Mouse (Mus musculus): Measurements from ENCODE around the gene Kif3a. TPM values are rescaled to one million over a fixed set of nuclear protein-coding genes. Genes with fewer than 3 reads are reported as not detected.

Kif3a gene
- total RNA-seq, 2 experiments from 2014 or later: 8.2 to 10.0 TPM

DNA sequence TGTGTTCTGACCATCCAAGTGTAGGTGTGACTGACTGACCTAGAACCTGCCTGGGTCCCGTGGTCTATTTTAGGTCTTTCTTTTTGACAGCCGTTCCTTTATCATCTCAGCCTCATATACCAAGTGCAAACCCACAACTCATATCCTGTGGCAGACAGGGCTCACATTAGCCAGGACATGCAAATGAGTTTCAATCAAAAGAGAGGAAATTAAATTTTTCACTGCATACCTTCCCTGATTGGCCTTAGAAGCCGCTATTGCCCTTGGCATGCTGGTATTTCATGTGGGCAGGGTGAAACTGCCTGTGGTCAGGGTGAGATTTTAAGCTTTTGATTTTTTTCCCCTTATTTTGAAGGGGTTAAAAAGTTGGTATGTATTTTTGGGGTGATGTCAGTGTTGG lies 42.5 kb downstream of the Kif3a start:
- no peak for DNase-seq
- intact Hi-C loops (cut with DNase I): no loop called here

DNA sequence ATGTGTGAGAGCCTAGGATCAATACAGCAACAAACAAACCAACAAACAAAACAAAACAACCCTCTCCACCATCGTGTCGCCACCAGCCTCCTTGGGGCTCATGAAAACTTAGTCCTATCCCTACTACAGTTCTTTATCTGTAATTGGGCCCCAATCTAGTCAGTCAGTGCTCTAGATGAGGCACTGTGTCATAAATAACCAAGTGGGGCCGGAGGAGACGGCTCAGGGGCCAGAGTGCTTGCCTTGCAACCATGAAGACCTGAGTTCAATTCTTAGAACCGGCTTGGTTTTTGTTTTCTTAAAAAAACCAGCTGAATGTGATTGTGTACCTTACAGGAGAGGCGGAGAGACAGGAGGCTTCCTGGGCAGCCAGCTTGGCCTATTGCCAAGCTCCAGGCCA lies 48.0 kb downstream of the Kif3a start:
- no peak for DNase-seq
- intact Hi-C loops (cut with DNase I): no loop called here

DNA sequence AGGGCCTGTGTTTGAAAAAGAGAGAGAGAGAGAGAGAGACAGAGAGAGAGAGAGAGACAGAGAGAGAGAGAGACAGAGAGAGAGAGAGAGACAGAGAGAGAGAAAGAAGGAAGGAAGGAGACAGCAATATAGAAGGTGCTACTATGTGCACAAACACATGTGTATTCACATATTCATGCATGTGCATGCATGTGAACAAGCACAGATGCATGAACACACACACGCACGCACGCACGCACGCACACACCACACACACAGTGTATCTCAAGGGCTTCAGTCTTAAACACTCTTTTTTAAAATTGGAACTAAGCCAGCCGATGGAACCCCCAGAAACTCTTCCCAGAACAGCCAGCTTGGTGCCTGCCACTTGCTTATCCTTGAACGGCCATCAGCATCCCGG lies 48.4 kb downstream of the Kif3a start:
- intact Hi-C loops (cut with DNase I): no loop called here
- no peak for DNase-seq

DNA sequence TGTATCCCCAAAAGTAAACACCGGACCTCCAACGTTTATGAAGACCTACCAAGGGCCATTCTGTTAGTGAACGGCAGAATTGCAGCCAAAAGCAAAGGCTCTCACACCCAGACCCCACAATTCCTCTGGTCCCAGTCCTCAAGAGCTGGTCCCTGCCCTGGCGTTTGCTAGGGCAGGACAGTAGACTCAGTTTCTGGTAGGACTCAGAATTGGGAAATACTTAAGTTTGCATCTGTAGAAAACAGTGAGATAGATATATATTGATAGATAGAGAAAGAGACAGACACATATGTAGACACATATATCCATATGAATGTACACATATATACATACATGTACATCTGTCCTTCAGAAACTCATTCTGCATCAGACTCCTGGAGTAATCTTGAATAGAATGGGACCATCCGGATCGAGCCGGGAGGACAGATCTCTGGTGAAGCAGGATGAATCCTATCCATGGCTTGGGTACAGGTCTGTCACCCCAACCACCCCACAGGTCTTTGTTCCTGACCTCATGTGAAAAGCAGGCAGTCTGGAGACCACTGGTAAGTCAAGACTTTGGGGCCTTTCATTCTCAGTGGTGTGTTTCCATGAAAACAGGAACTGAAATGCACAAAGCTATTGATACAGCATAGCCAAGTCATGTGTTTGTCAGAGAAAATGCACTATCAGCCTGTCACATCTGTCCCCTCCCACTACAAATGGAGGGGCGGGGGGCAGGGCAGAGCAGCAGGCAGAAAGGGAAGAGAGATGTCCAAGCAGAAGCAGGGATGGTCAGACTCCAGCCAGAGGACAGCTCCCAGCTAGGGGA lies 49.8 kb downstream of the Kif3a start:
- no peak for DNase-seq
- intact Hi-C loops (cut with DNase I): no loop called here

DNA sequence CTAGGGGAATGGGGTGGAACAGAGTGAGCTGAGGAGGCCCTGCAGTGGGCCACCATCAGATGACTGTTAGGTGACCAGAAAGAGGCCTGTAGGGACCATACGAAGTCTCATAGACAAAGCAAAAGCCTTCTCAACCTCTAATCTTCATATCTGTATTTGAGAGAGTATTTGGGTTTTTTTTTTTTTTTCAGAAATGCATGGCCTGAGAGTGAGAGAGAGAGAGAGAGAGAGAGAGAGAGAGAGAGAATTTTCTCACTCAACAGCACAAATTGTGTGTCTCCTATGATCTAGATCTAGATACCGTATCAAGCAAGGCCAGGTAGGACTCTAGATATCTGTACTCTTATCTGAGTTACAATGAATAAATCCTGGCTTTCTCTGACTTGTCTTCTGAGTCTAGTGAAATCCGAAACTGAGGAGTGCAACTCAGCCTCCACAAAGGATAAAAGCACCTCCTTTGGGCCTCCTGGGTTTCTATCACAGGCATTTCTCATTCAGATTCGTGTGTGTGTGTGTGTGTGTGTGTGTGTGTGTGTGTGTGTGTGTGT lies 50.5 kb downstream of the Kif3a start:
- intact Hi-C loops (cut with DNase I): no loop called here
- no peak for DNase-seq

DNA sequence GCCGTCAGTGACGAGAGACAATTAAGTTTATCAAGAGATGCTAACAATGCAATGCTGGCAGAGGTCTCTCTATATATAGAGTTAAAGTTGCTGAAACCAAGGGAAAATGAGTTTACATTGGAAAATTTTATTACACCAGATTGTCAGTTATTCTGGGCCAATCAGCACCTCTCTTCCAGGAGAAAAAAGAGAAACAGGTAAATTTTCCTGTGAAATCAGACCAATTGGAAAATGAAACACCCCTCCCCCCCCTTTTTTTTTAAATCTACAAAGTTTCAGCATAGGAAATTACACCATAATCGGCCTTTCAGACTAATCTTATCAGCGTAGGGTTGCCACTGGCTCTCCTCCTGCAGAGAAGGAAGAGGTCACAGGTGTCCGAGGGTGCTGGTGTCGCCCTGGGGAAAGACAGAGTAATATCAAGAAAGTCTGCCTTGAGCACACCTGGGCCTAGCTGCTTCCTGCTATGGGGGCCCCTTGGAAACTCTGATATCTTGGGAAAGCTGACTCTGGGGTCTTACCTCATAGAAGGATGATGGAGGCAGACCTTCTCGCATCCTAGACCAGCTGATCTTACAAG lies 51.5 kb downstream of the Kif3a start, which contains the start of gene Il4:
Gene Il4, minus strand, starts transcription at position 51 of the 580 bp plus-strand sequence.
- no peak for DNase-seq
- intact Hi-C loops (cut with DNase I): no loop called here

DNA sequence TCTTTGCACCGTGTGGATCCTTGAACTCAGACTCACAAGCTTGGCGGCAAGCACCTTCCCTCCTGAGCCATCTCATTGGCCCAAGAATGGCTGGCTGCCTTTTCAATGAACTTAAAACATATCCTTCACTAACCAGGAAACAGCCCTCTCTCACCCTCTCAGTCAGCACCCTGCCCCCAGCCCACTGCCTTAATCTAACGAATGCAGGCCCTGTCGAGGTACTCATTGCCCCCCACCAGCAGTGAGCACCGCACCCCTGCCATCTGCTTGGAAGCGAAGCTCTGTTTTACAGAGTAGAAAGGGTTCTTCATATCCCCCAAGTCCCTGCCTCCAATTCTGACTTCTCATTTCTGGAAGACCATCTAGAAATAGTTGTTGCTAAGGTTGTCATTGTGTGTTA lies 52.2 kb downstream of the Kif3a start:
- DNase-seq: no peak
- intact Hi-C loops (cut with DNase I): no loop called here

DNA sequence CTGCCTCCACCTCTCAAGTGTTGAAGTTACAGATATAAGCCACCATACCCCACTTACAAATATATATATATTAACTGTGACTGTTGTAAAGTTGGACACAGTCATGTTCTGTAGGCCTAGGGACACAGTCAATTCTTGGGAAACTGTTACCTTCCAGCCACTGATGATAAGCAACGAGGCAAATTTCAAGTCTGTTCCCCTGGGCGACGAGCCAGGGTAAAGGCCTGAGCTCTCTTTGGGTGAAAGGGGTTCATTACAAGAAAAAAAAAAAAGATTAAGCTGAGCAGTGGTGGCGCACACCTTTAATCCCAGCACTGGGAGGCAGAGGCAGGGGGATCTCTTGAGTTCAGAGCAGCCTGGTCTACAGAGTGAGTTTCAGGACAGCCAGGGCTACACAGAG lies 52.9 kb downstream of the Kif3a start:
- no peak for DNase-seq
- intact Hi-C loops (cut with DNase I): no loop called here

DNA sequence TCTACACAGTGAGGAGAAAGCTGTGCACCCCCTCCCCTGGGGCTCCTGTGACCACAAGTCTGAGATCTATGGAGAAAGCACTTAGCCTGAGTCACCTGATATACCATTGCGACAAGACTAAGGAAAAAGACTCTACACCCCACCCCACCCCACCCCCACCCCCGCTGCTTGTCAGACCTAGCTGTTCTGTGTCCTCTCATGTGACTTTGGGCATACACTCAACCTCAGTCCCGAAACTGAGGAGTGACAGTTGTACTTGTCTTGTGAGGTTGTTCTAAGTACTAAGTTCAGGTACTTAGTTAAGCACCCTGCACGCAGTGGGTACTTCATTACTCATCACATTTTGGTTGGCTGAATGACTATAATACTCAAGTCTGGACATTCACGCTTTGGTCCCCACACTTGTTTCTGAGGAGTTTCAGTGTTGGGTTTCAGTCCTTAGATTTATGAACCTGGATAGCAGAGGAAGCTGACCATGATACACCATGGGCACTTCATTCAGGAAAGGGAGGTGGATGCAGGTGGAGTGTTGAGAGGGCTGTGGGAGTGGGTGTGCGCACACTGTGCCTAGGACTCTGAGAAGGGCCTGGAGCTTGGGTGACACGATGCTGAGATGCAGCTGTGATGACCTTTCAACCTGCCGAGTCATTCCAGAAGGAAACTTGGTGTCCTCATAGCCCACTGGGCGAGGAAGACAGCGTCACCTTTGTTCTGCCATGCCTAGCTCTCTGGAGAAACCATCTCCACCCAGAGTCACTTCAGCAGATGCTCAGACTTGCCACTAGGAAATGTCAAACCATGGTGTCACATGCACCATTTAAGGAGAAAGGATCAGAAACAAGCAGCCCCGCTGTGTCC lies 54.6 kb downstream of the Kif3a start:
- intact Hi-C loops (cut with DNase I): no loop called here
- DNase-seq: no peak

DNA sequence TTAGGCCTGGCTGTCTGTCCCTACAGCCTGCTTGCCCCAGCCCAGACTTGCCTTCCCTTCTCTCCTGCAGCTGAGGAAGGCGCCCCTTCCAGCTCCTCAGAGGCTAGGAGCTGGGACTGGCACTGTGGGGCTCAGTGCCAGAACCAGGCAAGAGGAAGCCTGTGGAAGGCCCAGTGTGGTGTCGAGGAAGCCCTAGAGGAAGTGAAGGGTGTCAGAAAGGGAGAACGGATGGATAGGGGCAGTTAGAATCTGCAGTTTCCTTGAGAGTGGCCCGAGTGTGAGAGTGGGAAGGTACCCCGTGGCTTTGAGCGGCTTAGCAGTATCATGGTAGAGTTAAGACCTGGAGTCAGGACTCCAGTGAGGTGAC lies 55.2 kb downstream of the Kif3a start:
- intact Hi-C loops (cut with DNase I): no loop called here
- DNase-seq: no peak

DNA sequence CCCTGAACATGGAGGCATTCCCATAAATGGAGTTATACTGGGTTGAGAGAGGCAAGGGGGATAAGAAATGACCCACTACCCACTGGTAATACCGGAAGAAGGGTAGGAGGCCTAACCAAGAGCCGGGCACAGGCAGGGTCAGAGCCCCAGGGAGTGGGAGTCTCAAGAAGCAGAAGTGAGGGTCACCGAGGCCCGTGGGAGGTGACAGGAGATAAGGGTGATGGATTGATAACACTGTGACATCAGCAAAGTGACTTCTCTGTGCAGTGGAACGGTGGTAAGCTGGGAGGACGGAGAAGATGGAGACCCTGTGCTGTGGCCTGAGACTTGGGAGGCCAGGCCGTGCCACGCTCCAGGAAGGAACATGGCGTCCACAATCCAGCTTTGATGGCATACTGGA lies 56.4 kb downstream of the Kif3a start:
- intact Hi-C loops (cut with DNase I): no loop called here

DNA sequence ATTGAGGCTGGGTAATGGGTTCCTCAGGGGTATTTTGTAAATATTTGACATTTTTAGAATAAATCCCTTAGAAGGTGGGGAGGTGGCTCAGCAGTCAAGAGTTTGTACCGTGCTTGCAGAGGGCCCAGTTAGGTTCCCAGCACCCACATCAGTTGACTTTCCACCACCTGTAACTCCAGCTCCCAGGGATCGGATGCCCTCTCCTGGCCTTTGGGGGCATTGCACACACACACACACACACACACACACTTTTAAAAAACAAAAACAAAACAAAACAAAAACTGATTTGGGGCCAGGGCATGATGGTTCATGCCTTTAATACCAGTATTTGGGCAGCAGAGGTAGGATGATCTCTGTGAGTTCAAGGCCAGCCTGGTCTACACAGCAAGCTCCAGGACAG lies 56.9 kb downstream of the Kif3a start:
- intact Hi-C loops (cut with DNase I): no loop called here
- DNase-seq: no peak

More for the DNA sequence above, 56.4 kb downstream of the Kif3a start:
- DNase-seq: no peak

DNA sequence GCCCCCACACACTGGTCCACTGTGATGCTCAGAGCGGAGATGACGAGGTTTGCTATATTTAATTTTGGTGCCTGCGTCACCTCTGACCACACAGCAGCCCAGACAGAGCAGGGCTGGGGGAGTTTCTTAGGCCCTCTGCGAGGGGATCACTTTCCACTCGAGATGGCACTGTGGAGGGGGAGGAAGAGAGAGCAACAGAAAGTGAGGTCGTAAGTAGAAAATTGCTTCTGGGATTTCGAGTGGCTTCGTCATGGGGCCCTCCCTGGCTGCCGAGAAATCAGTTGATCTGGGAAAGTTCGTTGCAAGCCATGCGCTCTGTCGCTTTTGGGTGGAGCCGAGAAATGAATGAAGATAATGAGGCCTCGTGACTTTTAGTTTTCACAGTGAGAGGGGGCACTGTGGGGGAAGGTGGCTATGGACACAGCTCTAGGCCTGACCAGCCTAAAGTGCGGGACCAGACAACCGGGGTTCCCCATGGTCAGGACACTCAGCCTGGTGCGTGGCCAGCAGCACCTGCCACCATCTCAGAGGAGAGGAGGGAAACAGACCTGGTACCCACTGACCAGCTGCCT lies 59.7 kb downstream of the Kif3a start:
- DNase-seq: no peak
- intact Hi-C loops (cut with DNase I): loop anchor here (5.0 kb wide), 1 partner anchor 45 kb away; no protein-coding TSS in a partner anchor

DNA sequence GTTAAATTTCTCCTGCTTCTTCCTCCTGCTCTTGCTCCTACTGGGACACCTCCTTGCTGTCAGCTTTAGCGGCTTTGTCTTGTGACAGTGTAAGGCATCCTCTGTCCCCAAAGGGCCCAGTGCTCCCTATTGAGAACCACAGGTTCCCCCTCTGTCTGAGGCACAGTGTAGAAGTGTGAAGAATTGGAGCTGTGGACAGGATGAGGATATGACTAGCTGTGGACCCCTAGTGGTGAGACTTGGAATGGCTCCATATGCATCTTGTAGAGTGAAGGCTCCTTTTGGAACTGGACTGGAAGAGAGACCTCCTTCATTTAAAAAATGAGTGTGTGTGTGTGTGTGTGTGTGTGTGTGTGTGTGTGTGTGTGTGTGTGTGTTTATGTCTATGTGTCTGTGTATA lies 60.7 kb downstream of the Kif3a start:
- intact Hi-C loops (cut with DNase I): loop anchor here (1.0 to 5.0 kb wide), 2 partner anchors 46 to 158 kb away; partner anchors contain the start of gene Gm9837
- DNase-seq: peak; percentile 65 to 74

DNA sequence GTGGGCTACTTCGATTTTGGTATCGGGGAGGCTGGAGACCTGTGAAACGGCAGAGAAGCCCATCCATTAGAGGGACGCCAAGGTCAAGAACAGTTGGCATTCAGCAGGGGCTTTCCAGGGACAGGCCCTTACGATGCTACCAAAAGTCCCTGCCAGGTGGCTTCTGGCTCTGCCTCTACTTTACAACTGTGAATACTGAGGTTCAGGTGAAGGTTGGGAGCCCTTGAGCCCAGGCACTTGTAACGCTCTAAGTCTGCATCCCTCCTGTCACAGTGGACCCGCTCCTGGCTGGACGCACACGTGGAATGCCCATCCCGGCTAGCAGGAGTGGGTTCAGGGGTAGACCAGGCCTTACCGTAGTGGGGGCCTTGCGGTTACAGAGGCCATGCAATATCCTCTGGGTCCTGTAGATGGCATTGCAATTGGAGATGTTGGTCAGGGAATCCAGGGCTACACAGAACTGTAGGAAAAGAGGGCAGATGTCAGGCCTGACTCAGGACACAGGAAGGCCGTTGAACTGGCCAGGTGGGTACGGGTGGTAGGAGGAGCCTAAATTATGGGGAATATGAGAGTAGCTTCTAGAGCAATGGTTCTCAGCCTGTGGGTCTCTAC lies 65.0 kb downstream of the Kif3a start:
- no peak for DNase-seq

DNA sequence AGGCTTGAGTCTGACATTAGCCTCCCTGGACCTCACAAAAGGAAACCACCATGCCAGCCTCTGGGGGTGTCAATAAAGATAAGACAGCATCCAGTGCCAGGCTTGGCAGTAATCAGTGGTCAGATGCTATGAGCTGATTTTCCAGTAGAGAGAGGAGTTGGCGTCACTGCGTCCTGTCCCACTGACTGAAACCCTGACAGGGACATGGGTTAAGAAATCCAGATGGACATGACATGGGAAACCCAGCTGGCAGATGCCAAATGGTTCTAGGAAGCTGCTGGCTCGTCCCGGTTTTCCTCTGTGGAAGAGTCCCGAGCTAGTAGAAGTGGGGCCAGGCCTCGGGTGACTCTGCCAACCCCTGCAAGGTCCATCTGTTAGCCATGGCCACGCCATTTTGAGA lies 66.5 kb downstream of the Kif3a start:
- intact Hi-C loops (cut with DNase I): no loop called here
- DNase-seq: no peak

More for the DNA sequence above, 65.0 kb downstream of the Kif3a start:
- intact Hi-C loops (cut with DNase I): no loop called here

DNA sequence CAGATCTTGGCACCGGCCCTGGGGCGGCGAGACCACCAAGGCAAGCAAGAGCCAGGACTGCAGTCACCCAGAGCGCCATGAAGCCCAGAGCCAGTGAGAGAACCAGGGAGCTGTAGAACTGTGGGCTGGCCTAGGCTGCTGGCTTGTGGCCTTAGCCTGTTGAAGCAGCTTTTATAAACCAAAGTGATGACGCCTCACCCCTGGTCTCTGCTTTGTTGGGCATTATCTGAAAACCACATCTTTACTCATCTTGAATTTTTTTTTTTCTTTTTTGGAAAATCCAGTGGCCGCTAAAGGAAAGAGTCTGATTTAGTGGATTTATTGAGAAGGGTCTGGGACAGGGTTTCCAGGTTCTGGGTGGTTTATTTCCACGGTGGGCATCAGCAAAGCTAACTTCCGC lies 67.4 kb downstream of the Kif3a start, which contains the start of gene Il13:
Gene Il13, minus strand, starts transcription at position 147 of the 400 bp plus-strand sequence.
- intact Hi-C loops (cut with DNase I): no loop called here

DNA sequence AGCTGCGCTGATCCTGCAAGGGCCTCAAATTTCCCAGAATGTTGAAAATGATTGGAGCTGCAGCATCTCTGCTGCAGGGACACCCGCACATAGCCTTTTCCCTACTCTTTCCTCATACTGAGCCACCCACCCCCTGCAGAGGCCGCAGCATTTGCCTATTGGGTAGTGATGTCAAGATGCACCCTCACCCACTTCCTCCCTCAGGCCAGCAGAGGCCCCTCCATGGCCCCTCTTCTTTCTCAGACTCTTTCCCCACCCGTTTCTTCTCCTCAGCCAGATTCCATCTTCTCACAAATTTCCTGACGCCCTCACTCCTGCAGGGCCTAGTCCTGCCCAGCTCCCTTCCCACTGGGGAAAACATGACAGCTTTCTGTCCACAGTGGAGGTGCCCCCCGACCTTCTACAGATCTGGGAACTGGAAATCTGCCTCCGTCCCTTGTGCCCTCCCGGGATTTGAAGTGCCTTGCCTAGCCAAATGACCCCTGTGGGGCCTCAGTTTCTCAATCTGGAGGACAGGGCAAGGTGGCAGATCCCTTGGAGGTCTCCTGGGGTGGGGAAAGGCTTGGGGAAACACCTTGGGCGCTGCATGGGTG lies 68.5 kb downstream of the Kif3a start:
- no peak for DNase-seq
- intact Hi-C loops (cut with DNase I): no loop called here

More for the DNA sequence above, 67.4 kb downstream of the Kif3a start, which contains the start of gene Il13:
- DNase-seq: no peak

DNA sequence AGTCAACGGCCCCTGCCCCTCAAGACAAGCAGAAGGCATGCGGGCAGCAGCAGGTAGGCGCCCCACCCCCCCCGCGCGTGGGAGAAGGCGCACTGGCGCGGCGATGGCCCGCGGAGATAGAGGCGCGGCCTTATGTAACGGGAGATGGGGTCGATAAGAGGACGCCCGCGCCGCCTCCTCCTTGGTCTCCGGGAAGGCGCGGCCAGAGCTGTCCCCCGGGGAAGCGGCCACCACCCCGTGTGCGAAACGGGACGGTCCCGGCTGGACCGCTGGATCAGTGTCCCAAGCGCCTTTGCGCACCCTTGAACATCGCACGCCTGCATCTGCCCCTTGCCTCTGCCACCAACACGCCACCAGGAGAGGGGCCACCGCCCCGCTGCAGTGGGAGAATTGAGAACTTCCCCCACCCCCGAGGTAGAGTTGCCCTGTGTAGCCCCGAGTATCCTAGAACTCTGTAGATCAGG lies 69.0 kb downstream of the Kif3a start:
- DNase-seq: no peak
- intact Hi-C loops (cut with DNase I): no loop called here
